Mouse (Mus musculus) thymus, postnatal 10 days (tissue): ENCODE results near the gene Grik4.

Experiments
- DNase-seq, 2 experiments: peaks; one replicate each; pipeline ENCODE4 v3.0.0; 2021; ENCODE audit warnings: low spot score in 2 of 2

Grik4 gene

GRCm38 (mm10) chr9:42859959-42860794, 84.1 kb downstream of the Grik4 start:
- DNase-seq: peak in 1 of 2 experiments; percentile 5

DNA sequence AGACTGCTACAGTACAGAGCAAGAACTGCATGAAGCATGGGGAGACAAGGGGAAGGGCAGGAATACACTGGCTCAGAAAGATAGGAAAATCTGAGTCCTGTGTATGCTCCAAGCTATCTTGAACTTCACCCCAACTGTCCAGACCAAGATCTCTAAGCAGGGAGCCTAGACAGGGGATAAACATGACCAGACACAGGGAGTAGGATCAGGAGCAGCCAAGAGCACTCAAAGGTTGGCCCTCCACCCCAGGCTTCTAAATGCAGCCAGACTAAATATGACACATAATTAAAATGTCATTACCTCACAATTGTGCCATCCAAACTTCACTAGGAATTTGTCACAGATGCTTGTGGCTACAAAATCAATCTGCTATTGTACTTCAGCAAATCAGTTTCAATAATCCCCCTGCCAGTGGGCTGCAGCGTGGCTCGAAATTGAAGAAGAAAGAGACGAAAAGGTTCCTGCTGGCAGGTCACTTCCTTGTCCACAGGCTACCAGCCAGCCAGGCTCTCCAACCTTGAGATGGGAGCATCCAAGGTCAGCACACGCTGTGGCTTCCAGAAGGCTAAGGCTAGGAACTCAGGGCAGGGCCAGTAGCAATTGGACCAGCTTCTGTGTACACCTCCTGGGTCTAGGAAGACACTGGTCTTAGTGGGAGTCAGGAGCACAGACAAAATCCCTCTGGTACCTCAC, 85.1 kb downstream of the Grik4 start:
- DNase-seq: no peak

- no peak for DNase-seq
Measured at GRCm38 (mm10) chr9:42858576-42858975, 85.7 kb downstream of the Grik4 start.

DNA sequence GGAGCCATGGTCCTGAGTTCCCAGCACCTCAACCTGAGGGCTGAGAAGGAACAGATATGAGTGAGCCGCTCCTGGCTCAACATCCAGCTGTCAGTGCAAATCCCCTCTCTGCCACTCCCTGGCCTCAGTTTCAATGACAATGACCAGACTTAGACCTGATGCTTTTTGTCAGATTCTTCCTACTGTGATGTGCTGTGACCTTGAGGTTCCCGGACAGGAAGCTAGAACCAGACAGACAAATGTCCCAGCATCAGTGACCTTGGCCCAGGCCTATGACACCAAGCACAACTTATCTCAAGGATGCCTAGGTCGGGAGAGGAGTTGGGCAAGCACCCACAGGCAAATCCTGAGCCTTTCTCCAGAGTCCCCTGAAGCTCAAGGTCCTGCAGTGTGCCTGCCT, 86.5 kb downstream of the Grik4 start:
- no peak for DNase-seq

DNA sequence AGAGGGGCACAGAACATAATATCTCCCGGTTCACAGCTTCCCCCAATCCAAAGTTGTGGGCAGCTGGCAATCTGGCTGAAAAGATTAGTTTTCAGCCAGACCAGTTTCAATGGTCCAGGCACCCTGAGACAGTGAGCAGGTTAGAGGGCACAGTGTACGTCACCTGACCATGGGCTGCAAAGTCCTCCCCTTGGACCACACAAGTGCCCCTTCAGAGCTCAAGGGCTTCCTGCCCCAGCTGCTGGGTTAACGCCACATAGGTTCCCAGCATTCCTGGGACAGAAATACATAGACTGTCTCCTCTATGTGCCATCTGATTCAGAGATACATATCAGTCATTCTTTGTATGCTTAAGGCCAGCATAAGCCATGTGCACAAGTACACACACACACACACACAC, 91.2 kb downstream of the Grik4 start:
- no peak for DNase-seq

DNA sequence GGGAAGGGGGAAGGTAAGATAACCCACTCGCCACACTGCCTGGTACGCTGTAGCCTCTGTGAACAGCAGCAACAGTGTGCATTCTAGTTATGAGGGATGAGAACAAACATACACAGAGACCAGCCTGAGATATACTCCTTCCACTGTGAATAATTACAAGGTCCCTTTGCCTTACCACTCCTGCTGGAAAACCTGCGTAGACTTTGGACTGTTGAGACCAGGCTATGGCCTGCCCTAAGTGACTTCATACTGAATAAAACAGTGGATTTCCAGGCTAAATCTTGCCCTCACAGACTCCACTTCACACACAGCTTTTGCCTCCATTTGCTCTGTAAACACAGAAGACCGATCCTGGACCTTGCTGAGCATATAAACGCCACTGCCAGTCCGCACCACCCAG, 94.2 kb downstream of the Grik4 start:
- DNase-seq: no peak

DNA sequence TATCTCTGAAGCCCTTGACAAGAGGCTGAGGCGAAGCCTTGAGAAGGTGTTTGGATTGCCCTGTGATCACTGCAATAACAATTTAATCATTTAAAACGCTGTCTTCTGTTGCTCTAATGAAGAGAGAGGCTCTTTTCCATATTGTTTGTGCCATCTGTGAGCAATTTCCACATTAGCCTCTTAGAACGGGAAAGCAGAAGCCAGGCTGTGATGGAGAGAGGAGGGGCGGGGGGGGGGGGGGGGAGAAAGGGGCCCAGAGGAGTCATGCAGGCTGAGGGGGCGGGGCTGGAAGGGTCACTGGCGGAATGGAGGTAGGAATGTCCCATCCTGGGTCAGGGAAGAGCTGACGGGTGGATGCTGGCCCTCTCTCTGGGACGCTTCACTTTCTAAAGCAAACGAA, 96.2 kb downstream of the Grik4 start:
- no peak for DNase-seq

DNA sequence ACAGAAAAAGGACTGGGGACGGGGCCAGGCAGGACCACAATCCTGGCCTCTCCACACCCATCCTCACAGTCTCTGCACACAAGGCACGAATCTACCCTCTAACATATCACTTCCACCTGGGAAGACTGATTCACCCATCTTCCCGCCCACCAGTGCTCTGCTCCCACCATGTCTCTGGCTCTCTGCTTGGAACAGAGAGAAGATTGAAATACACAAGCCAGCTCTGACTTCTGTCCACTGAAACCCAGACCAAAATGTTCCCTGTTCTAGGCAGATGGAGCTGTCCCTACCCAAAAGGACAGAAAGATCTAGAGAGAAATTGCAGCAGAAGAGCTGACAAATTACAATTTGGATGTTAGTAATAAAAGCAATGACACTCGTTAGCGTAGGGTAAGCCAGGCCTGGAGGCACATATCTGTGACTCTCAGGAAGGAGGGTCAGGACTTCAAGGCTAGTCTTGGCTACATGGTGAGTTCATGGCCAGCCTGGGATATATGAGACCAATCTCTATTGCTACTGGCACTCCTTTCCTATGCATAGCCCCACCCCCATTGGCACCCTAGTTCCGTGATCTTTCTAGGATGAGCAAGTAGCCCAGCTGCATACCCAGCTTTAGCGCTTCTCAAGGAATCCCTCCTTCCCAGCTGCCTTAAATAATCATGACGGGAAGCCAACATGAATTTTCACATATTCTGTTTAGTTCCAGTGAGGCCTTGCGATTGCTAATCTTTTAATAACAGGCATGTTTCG, 97.4 kb downstream of the Grik4 start:
- DNase-seq: no peak

- no peak for DNase-seq
Measured at GRCm38 (mm10) chr9:42846139-42846538, 98.2 kb downstream of the Grik4 start.

DNA sequence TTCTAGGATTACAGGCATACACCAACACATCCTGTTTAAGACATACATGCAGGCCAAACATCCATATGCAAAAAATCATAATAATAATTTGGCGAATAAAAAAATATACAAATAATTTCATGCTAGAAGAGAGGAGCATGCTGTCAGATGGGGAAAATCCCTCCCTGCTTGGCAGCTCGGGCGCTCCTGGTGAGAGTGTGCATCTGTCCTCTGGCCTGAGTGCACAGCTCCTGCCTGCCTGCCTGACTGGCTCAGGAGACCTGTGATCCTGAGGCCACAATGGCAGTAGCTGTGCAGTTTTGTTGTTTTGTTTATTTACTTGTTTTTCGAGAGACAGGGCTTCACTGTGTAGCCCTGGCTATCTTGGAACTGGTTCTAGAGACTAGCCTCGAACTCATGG, 100.0 kb downstream of the Grik4 start:
- DNase-seq: no peak

- DNase-seq: peak; percentile 40 to 43
Measured at GRCm38 (mm10) chr9:42838299-42838698, 106.0 kb downstream of the Grik4 start.

DNA sequence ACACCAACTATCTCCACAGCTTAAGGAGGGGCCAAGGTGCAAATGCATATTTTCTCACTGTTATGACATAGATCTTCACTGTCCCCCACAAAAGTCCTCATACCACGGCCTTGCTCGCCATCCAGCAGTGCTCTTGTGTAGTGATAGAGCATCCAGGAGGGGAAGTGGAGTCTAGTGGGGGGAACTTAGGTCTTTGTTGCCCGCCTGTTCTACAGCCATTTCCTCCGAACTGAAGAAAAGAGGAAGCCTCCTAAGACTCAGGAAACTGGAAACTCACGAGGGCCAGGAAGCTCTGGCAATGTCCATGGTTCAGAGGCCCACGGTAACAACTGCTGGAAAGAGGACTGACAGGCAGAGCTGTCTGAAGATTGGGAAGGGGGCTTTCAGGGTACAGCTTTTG, 106.8 kb downstream of the Grik4 start:
- DNase-seq: no peak

DNA sequence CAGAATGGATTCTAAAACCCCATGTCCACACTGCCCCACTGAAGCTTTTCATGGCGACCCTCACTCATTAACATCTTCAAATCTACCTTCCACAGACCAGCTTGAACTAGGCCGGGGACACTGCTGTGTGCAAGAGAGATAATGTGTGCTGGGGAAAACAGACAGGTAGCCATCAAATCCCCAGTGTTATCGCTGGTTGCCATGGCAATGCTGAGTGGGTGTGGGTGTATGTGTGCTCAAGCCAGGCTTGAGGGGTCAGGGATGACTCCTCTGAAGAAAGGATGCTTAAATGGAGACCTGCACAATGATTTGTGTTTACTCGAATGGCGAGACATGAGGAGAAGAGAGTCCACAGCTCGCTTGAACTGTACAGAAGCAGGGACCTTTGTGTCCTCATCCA, 112.7 kb downstream of the Grik4 start:
- DNase-seq: no peak

GRCm38 (mm10) chr9:42819247-42819646, 125.0 kb downstream of the Grik4 start:
- no peak for DNase-seq

DNA sequence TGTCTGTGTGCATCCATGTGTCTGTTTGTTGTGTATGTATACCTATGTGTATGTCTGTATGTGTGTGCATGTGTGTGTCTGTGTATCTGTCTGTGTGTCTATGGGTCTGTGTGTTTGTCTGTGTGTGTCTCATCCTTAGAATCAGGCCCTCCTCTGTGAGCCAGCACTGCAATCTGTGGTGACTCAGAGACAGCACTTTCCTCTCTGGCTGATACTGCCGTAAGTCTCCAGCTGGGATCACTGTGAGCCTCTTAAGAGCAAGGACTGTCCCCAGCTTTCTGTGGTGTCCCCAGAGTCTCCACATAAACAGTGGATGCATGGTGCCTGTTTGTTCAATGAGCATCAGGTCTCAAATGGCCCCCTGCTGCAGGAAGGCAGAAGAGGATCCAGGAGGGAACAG, 127.5 kb downstream of the Grik4 start:
- DNase-seq: no peak

DNA sequence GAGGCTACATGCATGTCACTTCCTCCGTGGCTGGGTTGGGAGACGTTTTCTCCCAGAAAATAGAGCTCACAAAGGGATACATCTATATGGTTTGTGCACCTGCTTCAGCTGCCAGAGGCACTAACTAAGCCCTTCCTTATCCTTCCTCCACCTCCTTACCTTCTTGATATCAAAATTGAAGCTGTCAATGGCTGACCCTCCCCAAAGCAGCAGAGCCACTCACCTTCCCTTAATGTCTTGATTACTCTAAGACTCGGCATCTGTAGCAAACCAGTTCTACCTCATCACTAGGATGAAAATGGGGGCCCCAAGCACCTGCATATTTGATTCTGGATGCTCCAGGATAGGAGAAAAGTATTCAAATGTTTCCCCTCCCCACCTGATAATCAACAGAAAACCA, 135.1 kb downstream of the Grik4 start:
- DNase-seq: no peak

- DNase-seq: peak; percentile 4 to 19
Measured at GRCm38 (mm10) chr9:42808394-42808793, 135.9 kb downstream of the Grik4 start.

GRCm38 (mm10) chr9:42803061-42803491, 141.2 kb downstream of the Grik4 start:
- DNase-seq: no peak

DNA sequence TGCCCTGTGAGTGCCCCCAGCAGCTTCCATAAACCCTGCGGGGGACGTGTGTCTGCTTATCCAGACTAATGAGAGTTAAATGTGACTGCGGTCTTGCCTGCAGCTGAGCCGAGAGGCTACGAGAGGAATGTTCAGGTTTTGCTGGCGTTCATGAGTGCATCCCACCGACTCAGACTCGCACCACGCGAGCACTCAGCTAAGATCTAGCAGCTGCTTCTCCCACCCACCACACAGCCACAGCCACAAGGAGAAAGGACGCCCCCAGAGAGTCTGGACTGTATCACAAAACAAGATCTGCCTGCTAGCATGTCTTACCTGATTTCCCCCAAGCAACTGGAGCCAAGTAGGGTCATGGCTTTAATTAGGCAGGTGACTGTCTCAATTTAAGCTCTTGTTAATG, 142.4 kb downstream of the Grik4 start:
- no peak for DNase-seq

DNA sequence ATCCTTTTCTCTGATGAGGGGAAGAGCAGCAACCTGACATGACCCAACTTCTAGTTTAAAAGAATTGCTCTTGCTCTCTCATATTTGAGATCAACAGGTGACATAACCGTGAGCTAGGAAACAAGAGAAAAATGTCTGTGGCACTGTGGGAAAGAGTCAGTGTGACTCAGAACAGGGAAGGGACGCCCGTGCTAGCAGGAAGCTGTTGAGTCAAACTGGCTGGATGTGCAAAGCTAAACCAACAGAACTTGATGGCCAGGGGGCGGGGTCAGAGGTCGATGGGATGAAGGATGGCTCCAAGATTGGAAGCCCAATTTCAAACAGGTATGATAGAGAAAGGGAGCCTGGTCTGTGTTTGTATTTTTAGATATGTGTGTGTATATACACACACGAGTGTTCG, 144.2 kb downstream of the Grik4 start:
- no peak for DNase-seq

- DNase-seq: no peak
Measured at GRCm38 (mm10) chr9:42799694-42800093, 144.6 kb downstream of the Grik4 start.

- no peak for DNase-seq
Measured at GRCm38 (mm10) chr9:42799242-42799641, 145.1 kb downstream of the Grik4 start.

- DNase-seq: no peak
Measured at GRCm38 (mm10) chr9:42798280-42798679, 146.0 kb downstream of the Grik4 start.
